Mouse (Mus musculus) gastrocnemius, postnatal 14 days (tissue): ENCODE measurements at regions not wholly inside any gene's neighbourhood (a gene's known extent, or its start where the extent isn't known, plus 50 kb on each side); places are given as distances from the start of the nearest gene placed in this dataset.

Experiments used
- DNase-seq: peaks from one replicate; pipeline ENCODE4 v3.0.0; 2021; ENCODE audit warnings: mixed read lengths
- intact Hi-C: fragments of 180-260 bp; cut with DNase I; formaldehyde crosslinking; loops from one replicate; pipeline ENCODE4 v1.15.1; 2025; ENCODE audit warnings: low total_unique reads

- intact Hi-C loops, result no loop called here
- no peak for DNase-seq
Observed at GRCm38 (mm10) chr14:114855055-114855740, 236.8 kb upstream of the Gpc5 start.

GRCm38 (mm10) chr14:114855746-114856145 is 236.3 kb upstream of the Gpc5 start:
- no peak for DNase-seq
- intact Hi-C loops, result no loop called here

- intact Hi-C loops, result no loop called here
- DNase-seq, result no peak
Observed at GRCm38 (mm10) chr14:114856243-114857031, 235.6 kb upstream of the Gpc5 start.

GRCm38 (mm10) chr14:114857171-114857570 is 234.8 kb upstream of the Gpc5 start:
- intact Hi-C loops, result no loop called here

GRCm38 (mm10) chr14:114857689-114858088 is 234.3 kb upstream of the Gpc5 start:
- DNase-seq, result no peak
- intact Hi-C loops, result no loop called here

More at GRCm38 (mm10) chr14:114857171-114857570, 234.8 kb upstream of the Gpc5 start:
- DNase-seq, result no peak

- DNase-seq, result no peak
- intact Hi-C loops, result no loop called here
Observed at GRCm38 (mm10) chr14:114863585-114863984, 228.4 kb upstream of the Gpc5 start.

- intact Hi-C loops, result no loop called here
- no peak for DNase-seq
Observed at GRCm38 (mm10) chr14:114864102-114864501, 227.9 kb upstream of the Gpc5 start.

- intact Hi-C loops, result no loop called here
- no peak for DNase-seq
Observed at GRCm38 (mm10) chr14:114869233-114869632, 222.8 kb upstream of the Gpc5 start.

- DNase-seq, result no peak
- intact Hi-C loops, result no loop called here
Observed at GRCm38 (mm10) chr14:114875101-114875500, 216.9 kb upstream of the Gpc5 start.

GRCm38 (mm10) chr14:114876427-114876826 is 215.6 kb upstream of the Gpc5 start:
- DNase-seq, result no peak
- intact Hi-C loops, result no loop called here

- DNase-seq, result no peak
- intact Hi-C loops, result no loop called here
Observed at GRCm38 (mm10) chr14:114877477-114877876, 214.5 kb upstream of the Gpc5 start.

- intact Hi-C loops, result no loop called here
- DNase-seq, result no peak
Observed at GRCm38 (mm10) chr14:114880291-114880690, 211.7 kb upstream of the Gpc5 start.

GRCm38 (mm10) chr14:114904109-114904508 is 187.9 kb upstream of the Gpc5 start:
- intact Hi-C loops, result no loop called here
- DNase-seq, result no peak

- intact Hi-C loops, result no loop called here
Observed at GRCm38 (mm10) chr14:114912271-114912670, 179.7 kb upstream of the Gpc5 start.

GRCm38 (mm10) chr14:114913238-114913637 is 178.8 kb upstream of the Gpc5 start:
- no peak for DNase-seq
- intact Hi-C loops, result no loop called here

More at GRCm38 (mm10) chr14:114912271-114912670, 179.7 kb upstream of the Gpc5 start:
- no peak for DNase-seq

GRCm38 (mm10) chr14:114945744-114946143 is 146.3 kb upstream of the Gpc5 start:
- intact Hi-C loops, result no loop called here
- DNase-seq, result no peak

GRCm38 (mm10) chr14:114946321-114946720 is 145.7 kb upstream of the Gpc5 start:
- no peak for DNase-seq
- intact Hi-C loops, result no loop called here

GRCm38 (mm10) chr14:114948341-114949155 is 143.5 kb upstream of the Gpc5 start:
- DNase-seq, result no peak
- intact Hi-C loops, result no loop called here

GRCm38 (mm10) chr14:114949156-114949496 is 142.9 kb upstream of the Gpc5 start:
- intact Hi-C loops, result no loop called here
- no peak for DNase-seq

- DNase-seq, result no peak
- intact Hi-C loops, result no loop called here
Observed at GRCm38 (mm10) chr14:114952280-114952679, 139.7 kb upstream of the Gpc5 start.
